Mouse (Mus musculus): Measurements from ENCODE around the gene Ncapg2. TPM values are rescaled to one million over a fixed set of nuclear protein-coding genes. Genes with fewer than 3 reads are reported as not detected.

The Ncapg2 gene
- total and polyA plus RNA-seq, 3 experiments: 89.3 to 102 (median 95.2) TPM

DNA sequence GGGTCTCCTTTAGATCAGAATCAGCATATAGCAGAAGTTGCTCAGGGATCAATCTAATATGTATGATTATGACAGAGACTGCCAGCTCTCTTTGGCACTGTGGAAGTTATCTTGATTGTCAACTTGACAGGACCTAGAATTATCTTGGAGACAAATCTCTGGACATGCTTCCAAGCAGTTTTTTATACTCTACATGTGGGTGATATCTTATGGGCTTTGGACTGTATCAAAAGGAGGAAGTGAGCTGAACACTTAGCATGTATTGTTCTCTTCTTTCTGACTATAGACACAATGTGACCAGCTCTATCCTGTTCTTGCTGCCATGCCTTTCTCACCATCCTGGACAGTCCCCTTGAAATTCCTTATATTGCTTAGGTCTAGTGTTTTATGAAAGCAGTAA lies 68.6 kb downstream of the Ncapg2 start:
- peaks cover 13 to 14% of the 10 kb centered on the region in 2 experiments for H3K4me1 ChIP-seq (ENCODE audit: control insufficient read depth in 1 of 2, insufficient read depth in 2 of 2, low read length in 2 of 2)
- no peaks in the 10 kb centered on the region for H3K9me3 ChIP-seq (replicated peaks; ENCODE audit: insufficient read depth, low read length)
- H3K36me3 ChIP-seq (ENCODE audit: control insufficient read depth in 1 of 2, insufficient read depth in 2 of 2, low read length in 2 of 2): peaks cover 0 to 18% of the 10 kb centered on the region in 2 experiments; a peak in 2 of 4 replicates
- H3K27ac ChIP-seq (ENCODE audit: control insufficient read depth, low read depth, low read length): no peak overlapping the region
- peak; percentile 50; the same call in 1 of the 2 replicates for TF ChIP-seq MAX (IDR thresholded peaks at IDR 0.05; ENCODE audit: low read length)
- TF ChIP-seq MYB (IDR thresholded peaks at IDR 0.05; ENCODE audit: low read depth, low read length): no peak
- TF ChIP-seq GATA1 (IDR thresholded peaks at IDR 0.05; ENCODE audit: low read depth, low read length): peak; percentile 61
- TF ChIP-seq TAL1 (IDR thresholded peaks at IDR 0.05; ENCODE audit: low read length): no peak
- peak; percentile 37; the same call in 1 of the 2 replicates for TF ChIP-seq ELF1 (IDR thresholded peaks at IDR 0.05; ENCODE audit: low read depth, low read length)
- peak; percentile 41; the same call in 1 of the 2 replicates for TF ChIP-seq MXI1 (IDR thresholded peaks at IDR 0.05; ENCODE audit: low read depth, low read length)
- TF ChIP-seq ZMIZ1 (IDR thresholded peaks at IDR 0.05; ENCODE audit: low read depth, low read length): no peak
- TF ChIP-seq MYC (IDR thresholded peaks at IDR 0.05; ENCODE audit: low read depth, low read length): peak; percentile 76; the same call in 1 of the 2 replicates
- 0 out of 2 replicates have a peak, but pooled peaks have one; percentile 28 for TF ChIP-seq ETS1 (IDR thresholded peaks at IDR 0.05; ENCODE audit: low read depth, low read length)
- TF ChIP-seq POLR2AphosphoS2 (IDR thresholded peaks at IDR 0.05; ENCODE audit: low read length): no peak
- peak; percentile 29 to 60; a peak in 2 of 4 replicates for TF ChIP-seq EP300 (IDR thresholded peaks at IDR 0.05; ENCODE audit: low read depth in 1 of 2, low read length in 2 of 2)
- no peak for TF ChIP-seq UBTF (IDR thresholded peaks at IDR 0.05; ENCODE audit: borderline replicate concordance, insufficient read depth, low read depth, low read length)
- 0 out of 2 replicates have a peak, but pooled peaks have one; percentile 24 for TF ChIP-seq ZNF384 (IDR thresholded peaks at IDR 0.05; ENCODE audit: low read depth, low read length)
- no peak for TF ChIP-seq RAD21 (IDR thresholded peaks at IDR 0.05; ENCODE audit: low read depth, low read length)
- no peaks in the 10 kb centered on the region for H3K27me3 ChIP-seq (ENCODE audit: control insufficient read depth in 1 of 2, insufficient read depth in 2 of 2, low read length in 2 of 2)
- H3K79me2 ChIP-seq (ENCODE audit: control insufficient read depth, insufficient read depth, low read length, poor library complexity): no peaks in the 10 kb centered on the region
- DNase-seq (ENCODE audit: low read depth, low spot score): peak; percentile 51
- H3K4me3 ChIP-seq (ENCODE audit: control insufficient read depth in 1 of 2, insufficient read depth in 1 of 2, low read depth in 2 of 2, low read length in 2 of 2): no peak overlapping the region
- H3K9ac ChIP-seq (ENCODE audit: control insufficient read depth, low read depth, low read length, poor library complexity, severe bottlenecking): no peak overlapping the region

DNA sequence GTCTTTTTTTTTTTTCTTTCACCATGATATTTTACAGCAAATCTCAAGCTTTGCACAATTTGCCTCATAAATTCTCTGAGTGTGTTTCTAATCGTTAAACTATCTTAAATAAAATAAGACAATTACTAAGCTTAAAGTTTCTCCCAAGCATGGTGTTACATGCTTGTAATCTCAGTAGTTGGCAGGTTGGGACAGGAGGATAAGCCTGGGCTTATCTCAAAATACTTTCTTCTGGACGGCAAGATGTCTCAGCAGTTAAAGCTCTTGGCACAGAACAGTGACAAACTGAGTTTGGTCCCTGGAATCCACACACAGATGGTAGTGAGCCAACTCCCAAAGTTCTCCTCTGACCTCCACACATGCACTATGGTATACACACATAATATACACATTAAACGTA lies 69.5 kb downstream of the Ncapg2 start:
- H3K9me3 ChIP-seq (replicated peaks; ENCODE audit: insufficient read depth, low read length): no peaks in the 10 kb centered on the region
- no peak overlapping the region for H3K27ac ChIP-seq (ENCODE audit: control insufficient read depth, low read depth, low read length)
- H3K4me1 ChIP-seq (ENCODE audit: control insufficient read depth in 1 of 2, insufficient read depth in 2 of 2, low read length in 2 of 2): peaks cover 16 to 17% of the 10 kb centered on the region in 2 experiments
- no peak overlapping the region for H3K9ac ChIP-seq (ENCODE audit: control insufficient read depth, low read depth, low read length, poor library complexity, severe bottlenecking)
- peak; percentile 41 for DNase-seq (ENCODE audit: low read depth, low spot score)
- H3K27me3 ChIP-seq (ENCODE audit: control insufficient read depth in 1 of 2, insufficient read depth in 2 of 2, low read length in 2 of 2): no peaks in the 10 kb centered on the region
- peaks cover 0 to 21% of the 10 kb centered on the region in 2 experiments; a peak in 2 of 4 replicates for H3K36me3 ChIP-seq (ENCODE audit: control insufficient read depth in 1 of 2, insufficient read depth in 2 of 2, low read length in 2 of 2)
- H3K4me3 ChIP-seq (ENCODE audit: control insufficient read depth in 1 of 2, insufficient read depth in 1 of 2, low read depth in 2 of 2, low read length in 2 of 2): no peak overlapping the region
- no peaks in the 10 kb centered on the region for H3K79me2 ChIP-seq (ENCODE audit: control insufficient read depth, insufficient read depth, low read length, poor library complexity)
- TF ChIP-seq POLR2A (IDR thresholded peaks at IDR 0.05; ENCODE audit: control insufficient read depth in 1 of 2, insufficient read depth in 1 of 2, low read depth in 1 of 2, low read length in 2 of 2, poor library complexity in 1 of 2) (no peak), RCOR1 (IDR thresholded peaks at IDR 0.05; ENCODE audit: low read depth, low read length) (peak; percentile 78), NRF1 (IDR thresholded peaks at IDR 0.05; ENCODE audit: insufficient read depth, low read depth, low read length, poor library complexity, severe bottlenecking) (no peak), ZNF384 (IDR thresholded peaks at IDR 0.05; ENCODE audit: low read depth, low read length) (no peak), E2F4 (IDR thresholded peaks at IDR 0.05; ENCODE audit: borderline replicate concordance, low read depth, low read length) (no peak), ZKSCAN1 (IDR thresholded peaks at IDR 0.05; ENCODE audit: low read depth, low read length) (no peak), MAX (IDR thresholded peaks at IDR 0.05; ENCODE audit: low read length) (no peak), POLR2AphosphoS2 (IDR thresholded peaks at IDR 0.05; ENCODE audit: low read length) (no peak), ELF1 (IDR thresholded peaks at IDR 0.05; ENCODE audit: low read depth, low read length) (no peak), MXI1 (IDR thresholded peaks at IDR 0.05; ENCODE audit: low read depth, low read length) (peak; percentile 49; the same call in 1 of the 2 replicates), ZC3H11A (IDR thresholded peaks at IDR 0.05; ENCODE audit: low read depth, low read length) (no peak), MAZ (IDR thresholded peaks at IDR 0.05; ENCODE audit: low read depth, low read length) (no peak), POLR2AphosphoS5 (IDR thresholded peaks at IDR 0.05; ENCODE audit: borderline replicate concordance, low read depth, low read length) (no peak), TBP (IDR thresholded peaks at IDR 0.05; ENCODE audit: low read depth, low read length) (no peak), MYC (IDR thresholded peaks at IDR 0.05; ENCODE audit: low read depth, low read length) (no peak), TAL1 (IDR thresholded peaks at IDR 0.05; ENCODE audit: low read length) (no peak), HCFC1 (IDR thresholded peaks at IDR 0.05; ENCODE audit: low read depth, low read length) (no peak), GATA1 (IDR thresholded peaks at IDR 0.05; ENCODE audit: low read depth, low read length) (peak; percentile 72), ETS1 (IDR thresholded peaks at IDR 0.05; ENCODE audit: low read depth, low read length) (peak; percentile 45), CTCF (IDR thresholded peaks at IDR 0.05 in 2 of 3, conservative IDR thresholded peaks at IDR 0.05 in 1 of 3; ENCODE audit: control insufficient read depth in 1 of 3, insufficient read depth in 1 of 3, low read depth in 2 of 3, low read length in 3 of 3, poor library complexity in 1 of 3, severe bottlenecking in 1 of 3) (no peak), TCF12 (IDR thresholded peaks at IDR 0.05; ENCODE audit: low read depth, low read length) (peak; percentile 86), NELFE (IDR thresholded peaks at IDR 0.05; ENCODE audit: low read depth, low read length) (no peak), EP300 (IDR thresholded peaks at IDR 0.05; ENCODE audit: low read depth in 1 of 2, low read length in 2 of 2) (peak; percentile 43 to 74), ZMIZ1 (IDR thresholded peaks at IDR 0.05; ENCODE audit: low read depth, low read length) (no peak), MYB (IDR thresholded peaks at IDR 0.05; ENCODE audit: low read depth, low read length) (no peak), SMC3 (IDR thresholded peaks at IDR 0.05; ENCODE audit: low read depth, low read length) (no peak), UBTF (IDR thresholded peaks at IDR 0.05; ENCODE audit: borderline replicate concordance, insufficient read depth, low read depth, low read length) (no peak), KAT2A (conservative IDR thresholded peaks at IDR 0.05; ENCODE audit: low read depth, low read length) (no peak)

Measured in MEL (cell line).